Mouse (Mus musculus): ENCODE data around the gene Prim1.

Prim1 gene

DNA sequence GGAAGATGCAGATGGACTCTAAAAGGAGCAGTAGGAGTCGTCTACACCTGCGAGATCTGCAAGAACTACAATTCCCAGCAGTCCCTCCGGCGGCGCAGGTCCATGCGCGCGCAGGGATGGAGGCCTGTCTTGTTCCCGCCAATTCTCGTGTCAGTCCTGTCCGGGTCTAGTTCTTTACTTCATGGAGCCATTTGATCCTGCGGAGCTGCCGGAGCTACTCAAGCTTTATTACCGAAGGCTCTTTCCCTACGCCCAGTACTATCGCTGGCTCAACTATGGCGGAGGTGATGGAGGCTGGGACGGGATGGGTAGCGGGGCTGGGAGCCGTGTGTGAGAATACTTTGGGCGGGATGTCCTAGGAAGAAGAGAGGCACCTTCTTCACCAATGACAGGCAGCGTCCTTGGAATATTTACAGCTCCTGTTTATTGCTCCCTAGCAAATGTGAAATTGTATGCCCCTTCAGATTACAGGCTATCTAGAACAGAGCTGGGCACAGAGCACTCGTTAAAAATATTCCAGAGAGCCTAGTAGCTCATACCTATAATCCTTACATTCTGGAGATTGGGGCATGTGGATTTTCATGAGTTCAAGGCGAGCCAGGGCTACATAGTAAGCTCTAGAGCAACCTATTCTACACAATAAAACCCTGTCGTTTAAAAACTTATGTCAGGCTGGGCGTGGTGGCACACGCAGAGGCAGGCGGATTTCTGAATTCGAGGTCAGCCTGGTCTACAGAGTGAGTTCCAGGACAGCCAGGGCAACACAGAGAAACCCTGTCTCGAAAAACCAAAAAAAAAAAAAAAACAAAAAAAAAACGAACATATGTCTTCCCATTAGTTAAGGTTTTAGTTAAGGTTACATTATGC, at the start of gene Prim1:
Prim1 (plus strand) TSS at position 101 of the 867 bp plus-strand sequence.
- DNase-seq (ENCODE audit: low read depth, low spot score), result peak; percentile 96

DNA sequence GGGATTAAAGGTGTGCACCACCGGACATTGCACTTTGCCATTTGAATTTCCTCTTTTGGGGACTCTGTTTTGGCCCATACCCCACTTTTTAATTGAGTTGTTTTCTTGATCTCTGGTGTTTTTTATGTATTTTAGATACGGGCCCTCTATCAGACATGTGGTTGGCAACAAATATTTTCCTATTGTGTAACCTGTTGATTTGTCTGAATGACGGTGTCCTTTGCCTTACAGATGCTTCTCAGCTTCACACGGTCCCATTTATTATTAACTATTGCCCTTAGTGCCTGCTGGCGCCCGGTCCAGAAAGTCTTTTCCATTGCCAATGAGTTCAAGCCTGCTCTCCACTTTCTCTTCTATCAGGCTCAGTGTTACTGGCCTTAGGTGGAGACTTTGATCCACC, 48.5 kb upstream of the Prim1 start:
- no peak for DNase-seq (ENCODE audit: low read depth, low spot score)

DNA sequence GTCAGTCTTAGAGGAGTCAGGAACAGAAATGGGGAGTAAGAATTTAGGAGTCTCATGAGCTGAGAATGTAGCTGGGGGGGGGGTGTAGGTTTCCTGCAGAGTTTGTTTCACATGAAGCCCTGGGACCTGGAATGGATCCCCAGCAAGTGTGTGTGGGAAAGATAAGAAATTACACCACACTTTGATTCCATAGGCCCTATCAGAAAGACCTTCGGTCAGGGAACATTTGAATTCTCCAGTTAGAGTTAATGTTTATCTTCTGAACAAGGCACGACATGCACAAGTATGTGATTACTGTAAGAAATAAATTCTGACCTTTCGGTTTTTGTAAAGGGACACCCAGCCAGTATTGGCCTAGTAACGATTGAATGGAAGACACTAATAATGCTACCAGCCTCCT, 45.1 kb upstream of the Prim1 start:
- no peak for DNase-seq (ENCODE audit: low read depth, low spot score)

GRCm38 (mm10) chr10:127970359-127970831, 44.6 kb upstream of the Prim1 start:
- no peak for DNase-seq (ENCODE audit: low read depth, low spot score)

GRCm38 (mm10) chr10:127971135-127971534, 43.8 kb upstream of the Prim1 start:
- peak; percentile 53 for DNase-seq (ENCODE audit: low read depth, low spot score)

DNA sequence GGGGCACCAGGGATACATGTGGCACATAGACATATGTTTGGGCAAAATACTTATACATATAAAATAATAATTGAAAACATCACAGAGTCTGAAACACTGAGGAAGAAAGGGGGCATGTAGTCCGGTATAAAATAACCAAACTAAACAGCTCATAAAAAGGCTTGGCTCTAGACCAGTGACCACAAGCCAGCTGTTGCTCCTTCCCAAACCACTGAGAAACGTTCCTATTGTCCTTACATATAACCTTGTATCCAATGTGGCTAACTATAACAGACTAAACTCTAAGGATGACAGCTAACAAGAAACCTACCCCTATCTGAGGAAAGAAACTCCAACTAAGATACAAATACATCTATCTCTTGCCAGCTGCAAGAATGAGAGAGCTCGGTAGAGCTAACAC, 40.9 kb upstream of the Prim1 start:
- no peak for DNase-seq (ENCODE audit: low read depth, low spot score)

DNA sequence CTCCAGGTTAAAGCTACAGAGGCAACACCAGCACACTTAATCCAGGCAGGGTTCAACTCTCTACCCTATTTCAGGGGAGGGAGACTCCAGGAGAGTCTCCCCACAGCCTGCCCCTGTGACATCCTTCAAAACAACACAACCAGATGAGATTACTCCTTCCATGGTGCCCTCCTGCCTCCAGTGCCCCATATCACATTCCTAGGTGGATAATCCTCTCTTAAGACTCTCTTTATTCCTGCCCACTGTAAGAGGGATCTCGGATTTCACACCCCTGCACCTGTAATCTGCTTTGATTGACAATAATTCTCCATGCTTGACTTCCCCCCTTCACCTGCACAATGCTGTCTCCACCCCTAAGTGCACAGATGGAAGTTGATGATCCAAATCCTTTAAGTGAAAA, 39.5 kb upstream of the Prim1 start:
- DNase-seq (ENCODE audit: low read depth, low spot score), result no peak

DNA sequence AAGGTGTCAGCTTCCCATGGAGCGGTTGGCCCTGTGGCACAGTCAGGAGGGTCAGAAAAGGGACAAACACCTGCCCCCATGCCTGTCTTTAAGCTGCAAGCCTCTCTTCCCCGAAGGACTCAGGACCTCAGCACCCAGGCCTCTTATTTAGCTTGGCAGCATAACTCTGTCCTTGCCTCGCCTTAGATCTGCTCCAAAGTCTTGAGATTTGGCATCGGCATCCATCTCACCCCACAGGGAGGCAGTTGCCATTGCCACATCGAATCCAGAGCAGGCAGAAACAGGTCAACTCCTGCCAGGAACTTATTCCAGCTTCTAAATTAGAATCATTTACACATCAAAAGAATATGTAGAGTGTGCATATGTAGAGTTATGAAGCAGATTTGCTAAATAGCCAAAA, 30.3 kb upstream of the Prim1 start:
- no peak for DNase-seq (ENCODE audit: low read depth, low spot score)

- DNase-seq (ENCODE audit: low read depth, low spot score), result no peak
Observed at GRCm38 (mm10) chr10:127985601-127986000, 29.4 kb upstream of the Prim1 start.

- no peak for DNase-seq (ENCODE audit: low read depth, low spot score)
Observed at GRCm38 (mm10) chr10:127996690-127997089, 18.3 kb upstream of the Prim1 start.

GRCm38 (mm10) chr10:127998260-127998659, 16.7 kb upstream of the Prim1 start:
- DNase-seq (ENCODE audit: low read depth, low spot score), result peak; percentile 50

- DNase-seq (ENCODE audit: low read depth, low spot score), result no peak
Observed at GRCm38 (mm10) chr10:128003281-128003801, 11.6 kb upstream of the Prim1 start.

DNA sequence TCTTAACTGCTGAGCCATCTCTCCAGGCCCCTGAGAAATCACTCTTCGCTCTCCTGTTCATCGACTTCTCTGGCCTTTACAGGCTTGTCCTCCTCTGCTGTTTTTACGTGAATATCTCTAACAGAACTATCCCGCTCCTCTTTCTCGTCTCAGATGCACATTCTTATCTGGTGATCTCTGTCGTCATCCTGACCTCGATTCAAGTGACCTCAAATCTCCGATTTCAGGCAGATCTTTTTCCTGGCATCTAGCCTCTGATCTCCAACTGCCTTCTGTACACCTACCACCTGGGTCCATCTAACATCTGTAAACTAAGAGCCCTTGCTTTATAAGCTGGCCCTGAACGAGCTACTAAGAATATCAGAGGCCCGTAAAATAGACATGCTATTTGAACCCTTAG, 10.1 kb upstream of the Prim1 start:
- DNase-seq (ENCODE audit: low read depth, low spot score), result no peak

DNA sequence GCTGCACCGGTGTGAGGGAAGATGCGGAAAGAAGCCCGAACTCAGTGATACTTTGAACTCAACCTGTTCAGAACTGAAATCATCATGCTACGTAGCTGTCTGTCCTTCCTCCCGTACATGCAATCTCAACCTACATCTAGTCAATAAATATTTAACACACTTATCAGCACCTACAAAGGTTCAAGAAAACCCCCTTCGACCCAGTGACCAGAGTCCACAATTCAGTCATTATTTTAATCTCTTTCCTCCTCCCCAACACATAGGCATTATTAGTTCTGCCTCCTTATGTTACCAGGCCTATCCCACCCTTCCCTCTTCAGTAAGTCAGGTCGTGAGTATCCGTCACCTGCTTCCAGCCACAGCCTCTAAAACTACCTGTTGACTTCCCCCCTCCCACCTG, 9.5 kb upstream of the Prim1 start:
- no peak for DNase-seq (ENCODE audit: low read depth, low spot score)

GRCm38 (mm10) chr10:128007446-128007845, 7.5 kb upstream of the Prim1 start, which contains the start of gene Hsd17b6:
Gene Hsd17b6, minus strand, starts transcription at chr10:128007611.
- DNase-seq (ENCODE audit: low read depth, low spot score), result no peak

DNA sequence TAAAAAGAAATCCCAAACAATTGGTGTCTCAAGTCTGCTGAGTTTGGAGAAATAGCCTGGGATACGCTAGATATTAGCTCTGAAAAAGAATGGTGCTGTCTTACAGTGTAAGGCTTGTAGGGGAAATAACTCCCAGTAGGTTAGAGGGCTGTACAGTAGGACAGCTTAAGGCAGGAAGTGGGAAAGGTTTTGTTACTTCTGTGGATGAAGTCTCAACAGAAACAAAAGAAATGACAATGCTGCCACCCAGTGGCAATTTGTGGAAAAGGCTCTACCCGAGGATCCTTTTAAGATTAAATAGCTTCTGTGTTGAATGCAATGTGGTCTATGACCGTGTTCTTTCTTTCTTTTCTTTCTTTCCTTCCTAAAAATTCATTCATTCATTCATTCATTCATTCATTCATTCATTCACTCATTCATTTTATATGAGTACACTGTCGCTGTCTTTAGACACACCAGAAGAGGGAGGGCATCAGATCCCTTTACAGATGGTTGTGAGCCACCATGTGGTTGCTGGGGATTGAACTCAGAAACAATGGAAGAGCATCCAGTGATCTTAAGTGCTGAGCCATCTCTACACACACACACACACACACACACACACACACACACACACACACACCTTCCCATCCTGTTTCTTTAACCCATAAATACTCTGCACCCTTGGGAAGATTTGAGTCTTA, 6.6 kb upstream of the Prim1 start:
- peak; percentile 89 for DNase-seq (ENCODE audit: low read depth, low spot score)

GRCm38 (mm10) chr10:128009735-128010134, 5.2 kb upstream of the Prim1 start:
- DNase-seq (ENCODE audit: low read depth, low spot score), result no peak

DNA sequence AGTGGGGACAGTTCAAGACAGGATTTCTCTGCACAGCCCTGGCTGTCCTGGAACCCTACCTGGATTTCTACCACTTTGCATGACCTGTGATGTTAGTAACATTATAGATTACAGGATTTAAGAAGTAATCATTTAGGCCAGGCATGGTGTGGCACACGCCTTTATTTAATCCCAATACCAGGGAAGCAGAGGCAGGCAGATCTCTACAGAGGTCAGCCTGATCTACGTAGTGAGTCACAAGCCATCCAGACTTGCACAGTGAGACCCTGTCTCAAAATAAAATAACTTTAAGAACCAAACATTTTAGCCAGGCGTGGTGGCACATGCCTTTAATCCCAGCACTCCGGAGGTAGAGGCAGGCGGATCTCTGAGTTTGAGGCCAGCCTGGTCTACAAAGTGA, 7.2 kb downstream of the Prim1 start:
- DNase-seq (ENCODE audit: low read depth, low spot score), result no peak

GRCm38 (mm10) chr10:128023496-128023895, 8.5 kb downstream of the Prim1 start:
- DNase-seq (ENCODE audit: low read depth, low spot score), result no peak

DNA sequence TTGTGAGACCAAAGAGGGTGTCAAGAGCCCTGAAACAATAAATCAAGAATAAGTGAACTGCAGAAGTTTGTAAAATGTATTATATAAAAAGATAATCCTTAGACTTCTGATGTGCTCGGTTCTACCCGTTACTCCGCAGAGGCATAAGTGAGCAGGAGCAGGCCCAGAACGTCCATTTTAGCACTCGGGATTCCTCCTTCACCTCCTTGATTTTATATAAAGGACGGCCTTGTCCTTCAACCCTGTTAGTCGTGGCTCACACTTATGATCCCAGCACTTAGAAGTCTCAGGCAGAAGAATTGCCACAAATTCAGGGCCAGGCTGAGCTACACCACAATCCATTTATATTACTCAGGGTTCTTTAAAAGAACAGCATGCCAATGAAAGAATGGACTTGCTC, 15.0 kb downstream of the Prim1 start:
- no peak for DNase-seq (ENCODE audit: low read depth, low spot score)

DNA sequence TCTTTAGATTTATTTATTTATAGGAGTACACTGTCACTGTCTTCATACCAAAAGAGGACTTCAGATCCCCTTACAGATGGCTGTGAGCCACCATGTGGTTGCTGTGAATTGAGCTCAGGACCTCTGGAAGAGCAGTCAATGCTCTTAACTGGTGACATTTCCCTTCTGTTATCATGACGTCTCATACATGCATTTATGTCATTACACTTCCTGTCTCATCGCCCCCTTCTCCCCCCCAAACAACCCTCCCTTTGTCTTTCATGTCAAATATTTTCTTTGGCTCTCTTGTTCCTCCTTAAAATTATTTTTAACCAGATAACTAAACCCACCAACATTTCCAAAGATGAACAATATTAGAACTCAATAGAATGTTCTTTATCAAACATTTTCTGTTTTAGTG, 15.9 kb downstream of the Prim1 start:
- DNase-seq (ENCODE audit: low read depth, low spot score), result no peak

GRCm38 (mm10) chr10:128036746-128037425, 21.9 kb downstream of the Prim1 start:
- peak; percentile 70 for DNase-seq (ENCODE audit: low read depth, low spot score)
